Mouse (Mus musculus) liver, adult 2 months (tissue): Measurements from ENCODE around the gene Phf1. TPM values are rescaled to one million over a fixed set of nuclear protein-coding genes. Genes with fewer than 3 reads are reported as not detected.
"Not testable (repeated sequence)": the region's sequence is repeated elsewhere in the genome, so short reads cannot be mapped to it uniquely, and the experiment has no call there.

Experiments
- DNase-seq: peaks from one replicate; pipeline ENCODE4 v3.0.0-alpha.2; 2011; ENCODE audit warnings: low read depth, low spot score; ENCODE audit errors: extremely low read depth
- H3K27ac ChIP-seq: fragments of 200-500 bp; replicated peaks from 2 replicates; pipeline ENCODE4 v1.5.1; 2012; ENCODE audit warnings: low read depth, mild to moderate bottlenecking, control low read depth, inconsistent platforms, low read length; ENCODE audit not compliant: insufficient read depth
- H3K27me3 ChIP-seq: fragments of 200-500 bp; 2 replicates; pipeline ENCODE4 v1.6.1; 2012; ENCODE audit warnings: mild to moderate bottlenecking, moderate library complexity, low read length, inconsistent platforms; ENCODE audit not compliant: control insufficient read depth, insufficient read depth
- H3K36me3 ChIP-seq: fragments of 200-500 bp; 2 replicates; pipeline ENCODE4 v1.6.1; 2012; ENCODE audit warnings: low read length, inconsistent platforms; ENCODE audit not compliant: control insufficient read depth, insufficient read depth
- H3K4me1 ChIP-seq: fragments of 200-500 bp; 2 replicates; pipeline ENCODE4 v1.6.1; 2011; ENCODE audit warnings: low read length; ENCODE audit not compliant: control insufficient read depth, insufficient read depth
- H3K4me3 ChIP-seq: fragments of 200-500 bp; 2 replicates; pipeline ENCODE4 v1.5.1; 2011; ENCODE audit warnings: low read depth, mild to moderate bottlenecking, control low read depth, low read length, moderate library complexity; ENCODE audit not compliant: insufficient read depth
- H3K79me2 ChIP-seq: fragments of 200-500 bp; 2 replicates; pipeline ENCODE4 v1.6.1; 2012; ENCODE audit warnings: inconsistent platforms, mild to moderate bottlenecking, low read length, moderate library complexity; ENCODE audit not compliant: control insufficient read depth, insufficient read depth
- H3K9ac ChIP-seq: fragments of 200-500 bp; 2 replicates; pipeline ENCODE4 v1.6.1; 2012; ENCODE audit warnings: low read depth, mild to moderate bottlenecking, control low read depth, inconsistent platforms, low read length
- CTCF ChIP-seq: fragments of 200-500 bp; IDR thresholded peaks from 2 replicates; pipeline ENCODE4 v1.5.1; 2011; ENCODE audit warnings: low read depth, low read length, control low read depth
- POLR2A ChIP-seq: fragments of 200-500 bp; IDR thresholded peaks from 2 replicates; pipeline ENCODE4 v1.6.1; 2011; ENCODE audit warnings: low read length, control low read depth; ENCODE audit not compliant: insufficient read depth; ENCODE audit errors: extremely low read depth
- WGBS: fragments of 180-500 bp; shearing (Covaris S2); methylation state at CpG from one replicate; pipeline ENCODE4 v1.1.7; 2018; 5-methylcytosine and 5-hydroxymethylcytosine counted together
- polyA plus RNA-seq: library from polyadenylated mRNA; depleted of rRNA; stranded (reverse); fragments of >200 nt; gene quantifications from 2 replicates; pipeline ENCODE4 v1.2.3, GENCODE M21; 2012
- total RNA-seq: library from RNA; depleted of rRNA; stranded (reverse); fragments of >200 nt; gene quantifications from 2 replicates; pipeline ENCODE4 v1.2.3, GENCODE M21; 2014

Gene Phf1
- total and polyA plus RNA-seq, 2 experiments, result 4.2 to 35.0 TPM

- no peak overlapping the region for H3K9ac ChIP-seq
- H3K27me3 ChIP-seq, result no peaks in the 10 kb centered on the region
- no peak overlapping the region for H3K27ac ChIP-seq
- H3K36me3 ChIP-seq, result no peaks in the 10 kb centered on the region
- H3K79me2 ChIP-seq, result no peaks in the 10 kb centered on the region
- no peak for DNase-seq
- TF ChIP-seq CTCF (no peak), POLR2A (no peak)
- WGBS, result 85% methylated on average over 1 of the region's 1 CpGs
- H3K4me3 ChIP-seq, result no peak overlapping the region
- H3K4me1 ChIP-seq, result peaks cover 3% of the 10 kb centered on the region; the same call in 1 of the 2 replicates
These were observed 17.6 kb upstream of the Phf1 start for GRCm38 (mm10) chr17:26915248-26915647.

GRCm38 (mm10) chr17:26916711-26917482 lies 16.0 kb upstream of the Phf1 start, which contains the start of gene Kifc5b:
Kifc5b (plus strand) TSS chr17:26917091.
- Histone ChIP-seq H3K4me1 (peaks cover 3% of the 10 kb centered on the region; the same call in 1 of the 2 replicates), H3K4me3 (peak within 1 kb of the TSS; percentile 80), H3K27ac (no peak within 1 kb of the TSS), H3K27me3 (no peaks in the 10 kb centered on the region), H3K36me3 (no peaks in the 10 kb centered on the region), H3K9ac (peak within 1 kb of the TSS; percentile 78), H3K79me2 (no peaks in the 10 kb centered on the region)
- TF ChIP-seq CTCF (peak; percentile 98), POLR2A (no peak)
- DNase-seq, result peak; percentile 95
- WGBS, result under 1% methylated on average over 72 of the region's 72 CpGs

GRCm38 (mm10) chr17:26917560-26917959 lies 15.3 kb upstream of the Phf1 start:
- not testable (repeated sequence) for DNase-seq, H3K27me3 ChIP-seq, H3K4me1 ChIP-seq, H3K79me2 ChIP-seq, H3K27ac ChIP-seq, H3K36me3 ChIP-seq
- Histone ChIP-seq H3K9ac (peak overlapping the region; percentile 78), H3K4me3 (peak overlapping the region; percentile 80)
- WGBS, result 7% methylated on average over 12 of the region's 12 CpGs

- Histone ChIP-seq H3K27ac (no peak overlapping the region), H3K9ac (no peak overlapping the region), H3K36me3 (no peaks in the 10 kb centered on the region), H3K79me2 (no peaks in the 10 kb centered on the region), H3K27me3 (no peaks in the 10 kb centered on the region), H3K4me1 (peaks cover 3% of the 10 kb centered on the region; the same call in 1 of the 2 replicates), H3K4me3 (no peak overlapping the region)
- no peak for DNase-seq
- 88% methylated on average over 2 of the region's 2 CpGs for WGBS
- no peak for TF ChIP-seq CTCF
- TF ChIP-seq POLR2A, result no peak
These were observed 14.5 kb upstream of the Phf1 start for GRCm38 (mm10) chr17:26918343-26918742.

GRCm38 (mm10) chr17:26919516-26919915 lies 13.3 kb upstream of the Phf1 start:
- H3K27me3 ChIP-seq, DNase-seq, H3K36me3 ChIP-seq, H3K27ac ChIP-seq, H3K9ac ChIP-seq, H3K4me1 ChIP-seq, H3K79me2 ChIP-seq, H3K4me3 ChIP-seq: not testable (repeated sequence)
- WGBS, result 30% methylated on average over 2 of the region's 2 CpGs

GRCm38 (mm10) chr17:26922368-26922767 lies 10.5 kb upstream of the Phf1 start:
- not testable (repeated sequence) for DNase-seq, H3K27me3 ChIP-seq, H3K27ac ChIP-seq, H3K4me1 ChIP-seq, H3K4me3 ChIP-seq, H3K79me2 ChIP-seq, H3K36me3 ChIP-seq, H3K9ac ChIP-seq
- 96% methylated on average over 5 of the region's 6 CpGs for WGBS

GRCm38 (mm10) chr17:26925414-26925813 lies 7.4 kb upstream of the Phf1 start:
- not testable (repeated sequence) for H3K4me1 ChIP-seq, H3K27ac ChIP-seq, H3K27me3 ChIP-seq, DNase-seq, H3K79me2 ChIP-seq, H3K9ac ChIP-seq, H3K36me3 ChIP-seq, H3K4me3 ChIP-seq
- 97% methylated on average over 9 of the region's 9 CpGs for WGBS
